Mouse (Mus musculus) thymus, adult 18-20 months (tissue): ENCODE data around the gene Eml2.

ENCODE experiments used
- DNase-seq, 2 experiments: peaks; one replicate each; pipeline ENCODE4 v3.0.0; 2022; ENCODE audit warnings: mixed read lengths in 2 of 2

Gene Eml2

GRCm38 (mm10) chr7:19163752-19164151 is 12.5 kb upstream of the Eml2 start:
- no peak for DNase-seq

- DNase-seq = no peak
Measured at GRCm38 (mm10) chr7:19164189-19164588, 12.0 kb upstream of the Eml2 start.

- no peak for DNase-seq
Measured at GRCm38 (mm10) chr7:19164978-19165377, 11.2 kb upstream of the Eml2 start.

GRCm38 (mm10) chr7:19165656-19166423 is 10.4 kb upstream of the Eml2 start, which contains the start of gene Gipr:
TSS of gene Gipr (minus strand) at chr7:19166127.
- DNase-seq = no peak

GRCm38 (mm10) chr7:19166990-19167389 is 9.2 kb upstream of the Eml2 start:
- DNase-seq = no peak

GRCm38 (mm10) chr7:19169506-19169905 is 6.7 kb upstream of the Eml2 start:
- no peak for DNase-seq

- no peak for DNase-seq
Measured at GRCm38 (mm10) chr7:19170142-19170541, 6.1 kb upstream of the Eml2 start.

GRCm38 (mm10) chr7:19171831-19172230 is 4.4 kb upstream of the Eml2 start:
- DNase-seq = no peak

GRCm38 (mm10) chr7:19172874-19173273 is 3.3 kb upstream of the Eml2 start:
- peak; percentile 65 to 66 for DNase-seq

GRCm38 (mm10) chr7:19176516-19176947 is 311 bp downstream of the Eml2 start:
- no peak for DNase-seq

- DNase-seq = no peak
Measured at GRCm38 (mm10) chr7:19177216-19177615, 995 bp downstream of the Eml2 start.

- DNase-seq = no peak
Measured at GRCm38 (mm10) chr7:19178035-19178434, 1.8 kb downstream of the Eml2 start.

- DNase-seq = peak; percentile 42 to 47
Measured at GRCm38 (mm10) chr7:19178443-19179092, 2.3 kb downstream of the Eml2 start.

- DNase-seq = no peak
Measured at GRCm38 (mm10) chr7:19179173-19179572, 3.0 kb downstream of the Eml2 start.

GRCm38 (mm10) chr7:19179936-19180335 is 3.7 kb downstream of the Eml2 start:
- no peak for DNase-seq

- peak; percentile 29 to 52 for DNase-seq
Measured at GRCm38 (mm10) chr7:19180862-19181429, 4.7 kb downstream of the Eml2 start.

GRCm38 (mm10) chr7:19184250-19184649 is 8.0 kb downstream of the Eml2 start:
- no peak for DNase-seq

- DNase-seq = no peak
Measured at GRCm38 (mm10) chr7:19184758-19185157, 8.5 kb downstream of the Eml2 start.

GRCm38 (mm10) chr7:19194676-19195075 is 18.5 kb downstream of the Eml2 start:
- DNase-seq = no peak

- no peak for DNase-seq
Measured at GRCm38 (mm10) chr7:19196676-19197075, 20.5 kb downstream of the Eml2 start.

- no peak for DNase-seq
Measured at GRCm38 (mm10) chr7:19197985-19198384, 21.8 kb downstream of the Eml2 start.

- DNase-seq = no peak
Measured at GRCm38 (mm10) chr7:19201660-19202059, 25.4 kb downstream of the Eml2 start.

GRCm38 (mm10) chr7:19202065-19202850 is 26.0 kb downstream of the Eml2 start:
- DNase-seq = no peak
